Mouse (Mus musculus) 3T3-L1 (cell line): ENCODE data around the gene Mrpl58.
"Not testable (repeated sequence)": the region's sequence is repeated elsewhere in the genome, so short reads cannot be mapped to it uniquely, and the experiment has no call there.

Experiments used
- DNase-seq: peaks from one replicate; pipeline ENCODE4 v3.0.0-alpha.2; 2015; ENCODE audit warnings: low read depth, low spot score

Gene Mrpl58

DNA sequence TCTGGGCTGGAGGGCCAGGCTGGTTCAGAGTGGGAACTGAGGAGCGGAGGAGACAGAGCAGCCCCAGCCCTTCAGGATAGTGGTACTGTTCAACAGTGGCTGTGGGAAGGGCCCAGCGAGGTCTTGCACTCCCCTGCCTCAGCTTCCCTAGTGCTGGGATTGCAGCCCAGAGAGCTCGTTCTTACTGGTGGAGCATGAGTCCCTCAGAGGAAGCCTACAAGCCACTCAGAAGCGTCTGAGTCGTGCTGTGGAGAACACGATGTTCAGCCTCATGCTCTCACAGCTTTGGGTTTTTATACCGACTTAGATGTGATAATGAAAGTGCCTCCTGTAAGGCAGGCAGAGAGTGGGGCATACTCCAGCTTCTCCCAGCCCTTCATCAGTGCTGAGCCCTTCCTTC, 21.1 kb downstream of the Mrpl58 start:
- DNase-seq = no peak

GRCm38 (mm10) chr11:115425671-115426070, 22.1 kb downstream of the Mrpl58 start:
- DNase-seq = no peak

- DNase-seq = peak; percentile 81
Measured at GRCm38 (mm10) chr11:115427482-115428331, 24.2 kb downstream of the Mrpl58 start.

GRCm38 (mm10) chr11:115429307-115429706, 25.8 kb downstream of the Mrpl58 start:
- no peak for DNase-seq

GRCm38 (mm10) chr11:115430561-115430960, 27.0 kb downstream of the Mrpl58 start:
- no peak for DNase-seq

DNA sequence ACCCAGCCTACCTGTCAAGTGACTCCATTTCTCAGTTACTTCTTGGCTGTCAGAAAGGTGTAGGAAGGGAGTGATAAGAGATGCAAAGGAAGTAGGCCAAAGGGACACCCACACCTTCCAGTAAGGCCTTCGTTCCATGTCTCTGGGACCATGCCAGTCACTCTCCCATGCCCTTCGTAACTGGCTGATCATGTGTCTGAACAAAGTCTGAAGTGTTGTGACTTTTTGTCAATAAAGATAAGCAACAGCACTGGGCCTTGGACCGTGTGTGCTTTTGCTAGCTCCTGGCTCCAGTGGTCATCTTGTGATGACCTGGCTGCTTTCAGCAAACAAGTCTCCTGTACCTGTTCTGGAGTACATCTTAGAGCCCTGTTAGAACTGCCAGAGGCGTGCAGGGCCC, 29.3 kb downstream of the Mrpl58 start:
- no peak for DNase-seq

- no peak for DNase-seq
Measured at GRCm38 (mm10) chr11:115433342-115433741, 29.8 kb downstream of the Mrpl58 start.

DNA sequence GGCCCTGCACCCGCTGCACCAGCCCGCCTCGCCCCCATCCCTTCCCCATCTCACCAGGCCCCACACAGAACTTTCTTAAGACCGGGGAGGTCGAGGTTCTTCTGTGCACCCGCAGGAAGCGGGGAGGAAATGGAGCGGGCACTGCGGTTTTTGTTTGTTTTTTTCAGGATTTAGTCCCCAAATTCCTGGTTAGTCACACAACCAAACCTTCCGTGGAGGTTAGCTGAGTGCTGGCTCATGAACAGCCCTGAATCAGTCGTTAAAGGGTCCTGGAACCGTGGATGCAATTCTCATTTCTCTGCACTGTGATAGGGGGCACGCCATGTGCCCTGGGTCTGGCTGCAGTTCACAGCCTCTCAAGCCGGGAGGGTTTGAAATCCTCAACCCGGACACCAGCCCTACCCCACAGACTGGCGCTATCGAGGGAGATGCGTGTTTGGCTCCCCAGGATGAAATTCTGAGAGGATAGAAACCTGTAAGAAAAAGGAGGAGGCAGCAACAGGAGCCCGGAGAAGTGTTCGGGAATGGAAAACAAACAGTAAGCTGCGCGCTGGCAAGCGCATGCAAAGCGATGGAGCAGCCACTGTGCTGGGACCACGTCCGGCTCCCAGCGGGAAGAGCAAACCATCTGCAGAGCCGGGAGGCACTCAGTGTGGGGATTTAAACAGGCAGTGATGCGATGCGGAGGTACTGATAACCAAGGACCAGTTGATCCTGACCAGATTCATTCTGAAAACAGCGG, 32.2 kb downstream of the Mrpl58 start:
- no peak for DNase-seq

- DNase-seq = peak; percentile 50
Measured at GRCm38 (mm10) chr11:115437571-115438122, 34.1 kb downstream of the Mrpl58 start.

DNA sequence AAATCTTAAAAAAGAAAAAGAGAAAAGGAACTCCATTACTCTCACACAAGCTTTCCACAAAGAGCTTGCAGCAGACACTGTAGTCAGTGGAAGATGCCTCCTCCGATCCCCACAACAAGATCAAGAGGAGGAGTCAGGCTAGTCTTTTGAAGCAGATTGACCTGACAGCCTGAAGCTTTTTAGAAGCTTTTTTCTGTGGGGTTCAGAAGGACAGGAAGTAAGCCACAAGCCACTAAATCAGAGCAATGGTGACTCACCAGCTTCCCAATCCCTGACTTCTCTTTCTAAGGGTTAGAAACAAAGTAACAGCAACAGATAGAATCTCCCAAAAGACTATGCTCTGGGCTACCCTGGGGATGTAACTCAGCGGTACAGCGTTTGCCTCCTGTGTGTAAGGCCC, 35.8 kb downstream of the Mrpl58 start:
- DNase-seq = peak; percentile 63

DNA sequence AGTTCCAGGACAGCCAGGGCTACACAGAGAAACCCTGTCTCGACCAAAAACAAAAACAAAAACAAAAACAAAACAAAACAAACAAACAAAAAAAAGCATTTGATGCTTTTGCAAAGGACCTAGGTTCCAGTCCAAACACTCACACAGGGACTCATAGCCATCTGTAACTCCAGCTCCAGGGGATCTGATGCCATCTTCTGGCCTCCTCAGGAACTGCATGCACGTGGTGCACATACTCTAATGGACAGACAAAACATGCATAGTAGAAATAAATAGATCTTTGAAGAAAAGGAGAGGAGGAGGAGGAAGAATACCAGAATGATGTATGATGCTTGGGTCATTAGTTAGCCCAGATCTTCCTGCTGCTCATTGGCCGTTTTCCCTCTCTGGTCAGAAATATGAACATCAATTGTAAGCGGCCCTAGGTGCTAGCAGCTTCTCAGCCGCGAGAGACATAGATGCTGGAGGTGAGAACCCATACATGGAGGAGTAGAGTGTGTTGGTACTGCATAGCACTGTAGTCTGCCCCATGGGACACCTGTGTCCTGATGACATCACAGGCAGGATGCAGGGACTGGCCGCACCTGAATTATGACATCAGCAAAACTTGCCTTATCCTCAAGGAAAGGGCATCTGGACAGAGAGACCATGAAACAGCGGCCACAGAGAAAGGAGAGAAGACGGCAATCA, 36.5 kb downstream of the Mrpl58 start, which contains the start of gene Trim80:
Gene Trim80 (plus strand): TSS at position 640 of the 690 bp plus-strand sequence.
- DNase-seq = peak; percentile 23

DNA sequence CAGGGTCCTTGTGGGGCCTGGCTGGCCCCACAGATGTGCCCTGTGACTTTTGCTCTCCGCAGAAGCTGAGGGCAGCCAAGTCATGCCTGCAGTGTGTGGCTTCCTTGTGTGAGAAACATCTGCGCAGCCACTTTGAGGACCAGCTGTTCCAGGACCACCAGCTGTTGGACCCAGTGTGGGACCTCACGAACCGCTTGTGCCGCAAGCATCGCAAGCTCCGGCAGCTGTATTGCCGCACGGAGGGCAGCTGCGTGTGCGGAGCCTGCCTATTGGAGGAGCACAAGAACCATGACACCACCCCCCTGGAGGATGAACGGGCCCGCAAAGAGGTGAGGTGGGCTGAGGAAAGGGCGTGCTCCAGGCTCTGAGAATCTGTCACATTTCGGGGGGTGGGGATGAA, 37.9 kb downstream of the Mrpl58 start:
- DNase-seq = no peak

DNA sequence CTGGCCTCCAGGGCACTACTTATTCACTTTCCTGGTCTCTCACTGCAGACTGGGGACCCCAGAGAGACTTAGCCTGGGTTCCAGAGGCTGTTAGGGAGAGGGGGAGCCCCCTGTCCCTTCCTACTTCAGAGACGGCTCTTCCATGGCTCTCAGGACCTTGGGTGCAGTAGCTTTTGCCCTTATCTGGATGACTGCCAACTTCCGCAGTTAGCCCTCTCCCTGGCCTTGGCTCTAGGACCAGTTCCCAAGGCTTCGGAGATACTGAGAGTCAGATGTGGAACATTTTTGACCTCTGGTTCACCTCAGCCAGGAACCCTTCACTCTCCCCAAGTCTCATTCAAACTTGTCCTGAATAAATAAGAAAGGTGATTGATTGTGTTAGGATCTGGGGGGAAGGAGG, 43.4 kb downstream of the Mrpl58 start:
- DNase-seq = no peak

GRCm38 (mm10) chr11:115447321-115447885, 43.9 kb downstream of the Mrpl58 start:
- no peak for DNase-seq

- no peak for DNase-seq
Measured at GRCm38 (mm10) chr11:115448075-115448474, 44.5 kb downstream of the Mrpl58 start.

- no peak for DNase-seq
Measured at GRCm38 (mm10) chr11:115448998-115449397, 45.4 kb downstream of the Mrpl58 start.

- no peak for DNase-seq
Measured at GRCm38 (mm10) chr11:115450176-115450575, 46.6 kb downstream of the Mrpl58 start.

GRCm38 (mm10) chr11:115451781-115452241, 48.3 kb downstream of the Mrpl58 start:
- DNase-seq = no peak

GRCm38 (mm10) chr11:115452281-115452860, 48.8 kb downstream of the Mrpl58 start:
- no peak for DNase-seq

DNA sequence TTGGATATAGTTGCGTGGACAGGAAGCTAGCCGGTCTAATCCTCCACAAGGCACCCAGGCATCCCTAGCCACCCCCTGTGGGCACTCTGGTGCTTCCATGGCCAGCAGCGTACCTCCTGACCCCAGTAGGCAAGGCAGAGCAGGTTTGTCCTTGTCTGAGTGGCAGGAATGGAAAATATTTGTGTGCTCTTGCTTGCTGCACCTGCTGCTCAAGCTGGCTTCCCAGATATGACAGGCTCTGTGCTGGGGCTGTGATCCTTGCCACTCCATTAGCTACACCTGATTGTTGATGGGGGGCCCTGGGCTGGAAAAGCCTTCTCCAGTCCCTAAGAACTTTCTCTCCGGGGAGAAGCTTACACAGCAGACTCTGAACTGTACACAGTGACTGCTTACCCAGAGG, 49.8 kb downstream of the Mrpl58 start:
- DNase-seq = no peak

GRCm38 (mm10) chr11:115454822-115455221, 51.3 kb downstream of the Mrpl58 start:
- not testable (repeated sequence) for DNase-seq
